Mouse (Mus musculus): ENCODE data around the gene Hcar2. TPM values are rescaled to one million over a fixed set of nuclear protein-coding genes. Genes with fewer than 3 reads are reported as not detected.

The Hcar2 gene
- polyA plus RNA-seq, 1 experiment from 2014 or later: not detected

GRCm38 (mm10) chr5:123897352-123897751 is 32.1 kb upstream of the Hcar2 start:
- ATAC-seq (ENCODE audit: insufficient read depth) (no peak), DNase-seq (no peak)
- H3K4me2 ChIP-seq: no peak overlapping the region
- H3K27me3 ChIP-seq (ENCODE audit: insufficient read depth, low read length): no peaks in the 10 kb centered on the region
- no peaks in the 10 kb centered on the region for H3K36me3 ChIP-seq (ENCODE audit: insufficient read depth)
- no peak overlapping the region for H3K4me3 ChIP-seq (ENCODE audit: low read depth, low read length)
- TF ChIP-seq CTCF (IDR thresholded peaks at IDR 0.05; ENCODE audit: low read depth): no peak
- no peak overlapping the region for H3K27ac ChIP-seq (ENCODE audit: low read depth)
- WGBS: 74% methylated on average over 13 of the region's 13 CpGs
- H3K9ac ChIP-seq: no peak overlapping the region
- no peaks in the 10 kb centered on the region for H3K4me1 ChIP-seq (ENCODE audit: insufficient read depth)
- H3K9me3 ChIP-seq (ENCODE audit: low read depth, low read length): no peaks in the 10 kb centered on the region

DNA sequence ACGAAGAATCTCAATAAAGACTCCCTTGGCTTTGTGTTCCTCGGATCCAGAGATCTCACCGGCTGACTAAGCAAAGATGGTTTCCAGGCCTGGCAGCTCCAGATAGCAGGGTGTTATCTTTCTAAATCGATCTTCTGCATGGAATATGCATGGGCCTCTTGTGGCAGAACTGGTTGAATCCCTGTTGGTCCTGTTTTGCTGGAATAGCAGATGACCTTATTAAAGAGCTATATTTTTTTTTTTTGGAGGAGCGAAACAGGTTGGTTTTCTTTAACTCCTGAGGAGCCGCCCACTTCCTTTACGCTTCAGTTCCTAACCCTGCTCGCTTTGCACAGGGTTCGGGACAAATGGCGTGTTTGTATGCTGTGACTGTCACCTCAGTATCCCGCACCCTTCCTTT is 31.1 kb upstream of the Hcar2 start:
- no peak for ATAC-seq (ENCODE audit: insufficient read depth)
- H3K4me3 ChIP-seq (ENCODE audit: low read depth, low read length): no peak overlapping the region
- 74% methylated on average over 11 of the region's 11 CpGs for WGBS

DNA sequence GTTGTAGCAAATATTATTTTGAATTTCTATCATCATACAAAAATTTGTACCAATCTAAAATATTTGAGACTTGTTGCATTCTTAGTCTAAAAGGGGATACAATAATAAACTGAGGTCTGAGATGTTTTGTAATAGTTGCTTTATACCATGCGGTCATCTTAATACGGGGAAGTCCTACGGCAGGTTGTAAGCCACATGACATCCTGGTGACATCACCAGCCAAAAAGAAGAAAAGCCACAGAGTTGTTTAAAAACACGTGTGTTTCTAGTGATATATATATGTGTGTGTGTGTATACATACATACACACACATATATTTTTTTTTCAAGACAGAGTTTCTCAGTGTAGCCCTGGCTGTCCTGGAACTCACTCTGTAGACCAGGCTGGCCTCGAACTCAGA is 28.2 kb upstream of the Hcar2 start:
- no peak for DNase-seq
- H3K4me3 ChIP-seq (ENCODE audit: low read depth, low read length): no peak overlapping the region
- H3K9ac ChIP-seq: no peak overlapping the region
- H3K9me3 ChIP-seq (ENCODE audit: low read depth, low read length): no peaks in the 10 kb centered on the region
- 86% methylated on average over 5 of the region's 5 CpGs for WGBS
- H3K27me3 ChIP-seq (ENCODE audit: insufficient read depth, low read length): no peaks in the 10 kb centered on the region
- no peak overlapping the region for H3K27ac ChIP-seq (ENCODE audit: low read depth)
- H3K36me3 ChIP-seq (ENCODE audit: insufficient read depth): no peaks in the 10 kb centered on the region
- no peak overlapping the region for H3K4me2 ChIP-seq
- TF ChIP-seq CTCF (IDR thresholded peaks at IDR 0.05; ENCODE audit: low read depth): no peak
- no peak for ATAC-seq (ENCODE audit: insufficient read depth)
- H3K4me1 ChIP-seq (ENCODE audit: insufficient read depth): no peaks in the 10 kb centered on the region

More for the DNA sequence above, 31.1 kb upstream of the Hcar2 start:
- H3K27ac ChIP-seq (ENCODE audit: low read depth): no peak overlapping the region
- no peaks in the 10 kb centered on the region for H3K36me3 ChIP-seq (ENCODE audit: insufficient read depth)
- DNase-seq: no peak
- no peak overlapping the region for H3K4me2 ChIP-seq
- no peak overlapping the region for H3K9ac ChIP-seq
- no peaks in the 10 kb centered on the region for H3K27me3 ChIP-seq (ENCODE audit: insufficient read depth, low read length)
- no peak for TF ChIP-seq CTCF (IDR thresholded peaks at IDR 0.05; ENCODE audit: low read depth)
- no peaks in the 10 kb centered on the region for H3K4me1 ChIP-seq (ENCODE audit: insufficient read depth)
- H3K9me3 ChIP-seq (ENCODE audit: low read depth, low read length): no peaks in the 10 kb centered on the region

- H3K4me1 ChIP-seq (ENCODE audit: insufficient read depth): no peaks in the 10 kb centered on the region
- 34% methylated on average over 6 of the region's 6 CpGs for WGBS
- ATAC-seq (ENCODE audit: insufficient read depth): no peak
- no peak overlapping the region for H3K4me2 ChIP-seq
- no peak overlapping the region for H3K9ac ChIP-seq
- H3K4me3 ChIP-seq (ENCODE audit: low read depth, low read length): no peak overlapping the region
- no peaks in the 10 kb centered on the region for H3K27me3 ChIP-seq (ENCODE audit: insufficient read depth, low read length)
- H3K36me3 ChIP-seq (ENCODE audit: insufficient read depth): no peaks in the 10 kb centered on the region
- H3K9me3 ChIP-seq (ENCODE audit: low read depth, low read length): no peaks in the 10 kb centered on the region
- no peak for TF ChIP-seq CTCF (IDR thresholded peaks at IDR 0.05; ENCODE audit: low read depth)
- H3K27ac ChIP-seq (ENCODE audit: low read depth): no peak overlapping the region
- peak; percentile 53 for DNase-seq
Measured at GRCm38 (mm10) chr5:123891669-123892068, 26.4 kb upstream of the Hcar2 start.

GRCm38 (mm10) chr5:123890987-123891386 is 25.7 kb upstream of the Hcar2 start:
- H3K4me1 ChIP-seq (ENCODE audit: insufficient read depth): no peaks in the 10 kb centered on the region
- H3K4me3 ChIP-seq (ENCODE audit: low read depth, low read length): no peak overlapping the region
- no peaks in the 10 kb centered on the region for H3K36me3 ChIP-seq (ENCODE audit: insufficient read depth)
- ATAC-seq (ENCODE audit: insufficient read depth) (no peak), DNase-seq (no peak)
- H3K27me3 ChIP-seq (ENCODE audit: insufficient read depth, low read length): no peaks in the 10 kb centered on the region
- no peaks in the 10 kb centered on the region for H3K9me3 ChIP-seq (ENCODE audit: low read depth, low read length)
- no peak overlapping the region for H3K27ac ChIP-seq (ENCODE audit: low read depth)
- TF ChIP-seq CTCF (IDR thresholded peaks at IDR 0.05; ENCODE audit: low read depth): no peak
- H3K9ac ChIP-seq: no peak overlapping the region
- WGBS: 71% methylated on average over 5 of the region's 5 CpGs
- no peak overlapping the region for H3K4me2 ChIP-seq

DNA sequence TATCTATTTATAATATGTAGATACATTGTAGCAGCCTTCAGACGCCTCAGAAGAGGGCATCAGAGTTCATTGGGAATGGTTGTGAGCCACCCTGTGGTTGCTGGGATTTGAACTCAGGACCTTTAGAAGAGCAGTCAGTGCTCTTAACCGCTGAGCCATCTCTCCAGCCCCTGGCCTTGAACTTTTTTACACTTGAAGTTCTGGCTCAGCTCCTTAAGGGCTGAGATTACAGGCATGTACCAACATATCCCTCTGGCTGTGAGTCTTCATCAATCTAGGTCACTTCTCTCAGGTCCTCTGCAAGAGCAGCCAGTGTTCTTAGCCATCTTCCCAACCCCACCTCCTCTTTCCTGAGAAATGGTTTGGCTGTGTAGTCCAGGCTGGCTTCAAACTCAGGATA is 25.0 kb upstream of the Hcar2 start:
- Histone ChIP-seq H3K4me2 (no peak overlapping the region), H3K36me3 (ENCODE audit: insufficient read depth) (no peaks in the 10 kb centered on the region), H3K4me1 (ENCODE audit: insufficient read depth) (no peaks in the 10 kb centered on the region), H3K4me3 (ENCODE audit: low read depth, low read length) (no peak overlapping the region), H3K9ac (no peak overlapping the region), H3K9me3 (ENCODE audit: low read depth, low read length) (no peaks in the 10 kb centered on the region), H3K27ac (ENCODE audit: low read depth) (no peak overlapping the region), H3K27me3 (ENCODE audit: insufficient read depth, low read length) (no peaks in the 10 kb centered on the region)
- TF ChIP-seq CTCF (IDR thresholded peaks at IDR 0.05; ENCODE audit: low read depth): no peak
- ATAC-seq (ENCODE audit: insufficient read depth) (no peak), DNase-seq (no peak)
- WGBS: 61% methylated on average over 2 of the region's 2 CpGs

DNA sequence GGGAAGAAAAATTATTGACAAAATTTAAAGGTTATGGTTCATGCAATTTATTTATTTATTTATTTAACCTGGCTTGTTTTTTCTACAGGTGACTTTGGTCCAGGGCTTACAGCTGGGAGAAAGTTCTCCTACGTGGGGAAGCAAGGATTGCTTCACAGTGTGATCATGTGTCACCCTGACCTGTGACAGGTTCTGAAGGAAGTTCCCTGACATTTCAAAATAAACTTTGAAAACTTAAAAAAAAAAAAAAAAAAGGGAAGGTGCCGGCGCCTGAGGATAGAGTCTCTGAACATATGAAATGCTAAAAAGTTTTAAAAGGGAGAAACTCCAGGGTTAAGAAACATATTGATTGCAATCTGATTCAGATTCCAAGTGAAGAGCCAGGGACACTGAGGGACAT is 21.1 kb upstream of the Hcar2 start:
- 48% methylated on average over 3 of the region's 3 CpGs for WGBS
- ATAC-seq (ENCODE audit: insufficient read depth): no peak

DNA sequence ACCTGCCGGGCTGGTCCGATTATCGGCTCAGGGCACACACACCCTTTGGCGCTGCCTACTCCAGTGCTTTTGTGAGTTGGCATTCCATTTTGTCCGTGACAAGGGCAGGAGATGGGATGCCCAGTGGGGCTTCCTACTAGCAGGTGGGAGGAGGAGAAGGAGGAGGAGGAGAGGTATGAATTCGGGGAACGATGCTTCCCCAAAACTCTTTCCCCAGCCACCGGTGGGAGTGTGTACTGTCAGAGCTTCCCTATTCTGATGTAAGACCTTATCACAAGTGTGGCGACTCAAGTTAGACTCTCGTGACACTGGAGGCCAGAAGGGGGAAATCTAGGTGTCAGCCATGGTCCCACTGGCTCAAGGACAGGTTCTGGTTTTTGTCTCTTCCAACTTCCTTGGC is 19.0 kb upstream of the Hcar2 start:
- ATAC-seq (ENCODE audit: insufficient read depth) (no peak), DNase-seq (no peak)
- TF ChIP-seq CTCF (IDR thresholded peaks at IDR 0.05; ENCODE audit: low read depth): no peak

More for the DNA sequence above, 21.1 kb upstream of the Hcar2 start:
- no peak overlapping the region for H3K4me3 ChIP-seq (ENCODE audit: low read depth, low read length)
- H3K9ac ChIP-seq: no peak overlapping the region
- H3K36me3 ChIP-seq (ENCODE audit: insufficient read depth): no peaks in the 10 kb centered on the region
- no peak for TF ChIP-seq CTCF (IDR thresholded peaks at IDR 0.05; ENCODE audit: low read depth)
- H3K27me3 ChIP-seq (ENCODE audit: insufficient read depth, low read length): no peaks in the 10 kb centered on the region
- H3K4me1 ChIP-seq (ENCODE audit: insufficient read depth): no peaks in the 10 kb centered on the region
- H3K27ac ChIP-seq (ENCODE audit: low read depth): no peak overlapping the region
- H3K9me3 ChIP-seq (ENCODE audit: low read depth, low read length): no peaks in the 10 kb centered on the region
- no peak for DNase-seq
- no peak overlapping the region for H3K4me2 ChIP-seq

More for the DNA sequence above, 19.0 kb upstream of the Hcar2 start:
- Histone ChIP-seq H3K27ac (ENCODE audit: low read depth) (no peak overlapping the region), H3K9me3 (ENCODE audit: low read depth, low read length) (no peaks in the 10 kb centered on the region), H3K9ac (no peak overlapping the region), H3K4me2 (no peak overlapping the region), H3K36me3 (ENCODE audit: insufficient read depth) (no peaks in the 10 kb centered on the region), H3K27me3 (ENCODE audit: insufficient read depth, low read length) (no peaks in the 10 kb centered on the region), H3K4me3 (ENCODE audit: low read depth, low read length) (no peak overlapping the region), H3K4me1 (ENCODE audit: insufficient read depth) (peaks cover 6% of the 10 kb centered on the region; the same call in 1 of the 2 replicates)
- 66% methylated on average over 10 of the region's 10 CpGs for WGBS
